ENCODE assay signal across 20 mouse cellular contexts in the genomic region with DNA sequence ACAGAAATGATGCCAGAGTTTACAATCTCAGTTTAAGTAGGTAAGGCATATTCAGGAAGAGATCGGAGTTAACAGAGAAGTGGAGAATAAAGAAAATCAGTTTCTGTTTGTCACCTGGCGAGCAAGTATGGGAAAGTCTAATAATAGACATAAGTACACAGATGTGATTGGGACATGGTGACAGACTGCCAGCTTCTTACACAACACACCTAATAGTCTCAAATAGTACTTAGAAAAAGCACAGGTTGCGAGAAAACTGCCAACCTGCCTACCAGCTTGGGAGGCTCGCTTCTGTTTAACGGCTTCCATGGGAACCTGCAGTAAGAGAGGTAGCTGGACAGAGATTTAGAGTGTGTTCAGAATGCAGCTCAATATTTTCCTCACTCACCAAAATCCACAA.
DNase-seq lines count a peak whose midpoint lies in the region; ATAC-seq and TF ChIP-seq lines count a peak whose summit lies in the region.
"Had no signal": no experiment of that assay in that cellular context is flagged by ENCODE, and none has a peak within 500 bp of the region (broad histone marks: within the 10 kb centered on the region; RNA-seq: fewer than 3 reads in every experiment).

No protein-coding gene starts in this region.

- no peak for TF ChIP-seq CTCF in heart, adult 2 months (IDR thresholded peaks at IDR 0.05)

- intact Hi-C loops in heart, adult 2 months (cut with DNase I) = loop anchor here (5.0 kb wide), 1 partner anchor 87 kb away; no protein-coding TSS in a partner anchor

- no peak for TF ChIP-seq EP300 in heart, adult 2 months (IDR thresholded peaks at IDR 0.05; ENCODE audit: insufficient read depth, low read depth, low read length)

- TF ChIP-seq POLR2A in heart, adult 2 months (IDR thresholded peaks at IDR 0.05; ENCODE audit: insufficient read depth, low read depth, low read length) = no peak

- DNase-seq in heart, adult 2 months = peak in 1 of 2 experiments; percentile 38
- no peak for DNase-seq in liver
- peak; percentile 32 to 39 for DNase-seq in lung, postnatal 4 days
- DNase-seq in adrenal gland, postnatal 36 days = no peak
- DNase-seq: adrenal gland, adult 2 months; cerebellum, adult 18-20 months; cerebellum, postnatal 36 days; heart, adult 11 months; kidney, adult 18-20 months; right cerebral cortex, adult 18-20 months had no signal

- peak overlapping the region; percentile 65 for H3K27ac ChIP-seq in heart, adult 2 months
- no peak overlapping the region for H3K27ac ChIP-seq in heart, embryonic 11.5 days (ENCODE audit: low read depth, low read length)
- no peak overlapping the region for H3K27ac ChIP-seq in liver, embryonic 16.5 days (ENCODE audit: low read length)
- H3K27ac ChIP-seq in lung, embryonic 15.5 days = 0 out of 2 replicates have a peak overlapping the region, but pooled peaks have one; percentile 29
- H3K27ac ChIP-seq: embryonic facial prominence, embryonic 15.5 days; forebrain, embryonic 10.5 days; hindbrain, embryonic 10.5 days; kidney, postnatal 0 days; limb, embryonic 15.5 days; midbrain, embryonic 13.5 days; neural tube, embryonic 13.5 days had no signal

- H3K9me3 ChIP-seq in heart, embryonic 11.5 days (replicated peaks; ENCODE audit: control insufficient read depth, low read length) = no peaks in the 10 kb centered on the region
- no peaks in the 10 kb centered on the region for H3K9me3 ChIP-seq in liver, embryonic 16.5 days (replicated peaks; ENCODE audit: control insufficient read depth, low read length)
- H3K9me3 ChIP-seq in lung, embryonic 15.5 days = no peaks in the 10 kb centered on the region
- H3K9me3 ChIP-seq: embryonic facial prominence, embryonic 15.5 days; forebrain, embryonic 10.5 days; hindbrain, embryonic 10.5 days; limb, embryonic 15.5 days; midbrain, embryonic 13.5 days; neural tube, embryonic 13.5 days had no signal

- H3K27me3 ChIP-seq in heart, adult 2 months (ENCODE audit: control insufficient read depth, insufficient read depth, low read length) = no peaks in the 10 kb centered on the region
- H3K27me3 ChIP-seq in heart, embryonic 11.5 days (ENCODE audit: control insufficient read depth, insufficient read depth, low read length) = no peaks in the 10 kb centered on the region
- H3K27me3 ChIP-seq in liver, embryonic 16.5 days (ENCODE audit: control insufficient read depth, insufficient read depth, low read depth, low read length) = no peaks in the 10 kb centered on the region
- H3K27me3 ChIP-seq in lung, embryonic 15.5 days = no peaks in the 10 kb centered on the region
- H3K27me3 ChIP-seq: embryonic facial prominence, embryonic 15.5 days; limb, embryonic 15.5 days; midbrain, embryonic 13.5 days; neural tube, embryonic 13.5 days had no signal

- no peak overlapping the region for H3K4me2 ChIP-seq in heart, embryonic 11.5 days
- H3K4me2 ChIP-seq in liver, embryonic 16.5 days (ENCODE audit: low read depth, low read length) = no peak overlapping the region
- no peak overlapping the region for H3K4me2 ChIP-seq in lung, embryonic 15.5 days
- H3K4me2 ChIP-seq: embryonic facial prominence, embryonic 15.5 days; limb, embryonic 15.5 days; midbrain, embryonic 13.5 days; neural tube, embryonic 13.5 days had no signal

- H3K79me2 ChIP-seq in heart, adult 2 months (replicated peaks; ENCODE audit: control insufficient read depth, insufficient read depth, low read length) = no peaks in the 10 kb centered on the region

- 67% methylated on average over 5 of the region's 5 CpGs for WGBS in heart, adult 2 months
- WGBS in heart, embryonic 11.5 days (ENCODE audit: insufficient replicate concordance) = 73% methylated on average over 5 of the region's 5 CpGs
- 75% methylated on average over 5 of the region's 5 CpGs for whole genome bisulfite sequencing in liver, embryonic 16.5 days (ENCODE audit: insufficient replicate concordance)
- WGBS in lung, embryonic 15.5 days = 77% methylated on average over 5 of the region's 5 CpGs

- H3K9ac ChIP-seq in heart, adult 2 months (ENCODE audit: low read depth, low read length) = peak overlapping the region; percentile 17; the same call in 1 of the 2 replicates
- no peak overlapping the region for H3K9ac ChIP-seq in heart, embryonic 11.5 days (ENCODE audit: low read depth, low read length)
- H3K9ac ChIP-seq in liver, embryonic 16.5 days (ENCODE audit: low read depth, low read length) = no peak overlapping the region
- no peak overlapping the region for H3K9ac ChIP-seq in lung, embryonic 15.5 days
- H3K9ac ChIP-seq: embryonic facial prominence, embryonic 15.5 days; limb, embryonic 15.5 days; midbrain, embryonic 13.5 days; neural tube, embryonic 13.5 days had no signal

- 0 out of 2 replicates have a peak overlapping the region, but pooled peaks have one; percentile 6 for H3K4me3 ChIP-seq in heart, adult 2 months
- H3K4me3 ChIP-seq in heart, embryonic 11.5 days (ENCODE audit: low read depth, low read length) = no peak overlapping the region
- H3K4me3 ChIP-seq in liver, embryonic 16.5 days (ENCODE audit: low read depth, low read length) = no peak overlapping the region
- H3K4me3 ChIP-seq in lung, embryonic 15.5 days = no peak overlapping the region
- H3K4me3 ChIP-seq: embryonic facial prominence, embryonic 15.5 days; forebrain, embryonic 10.5 days; hindbrain, embryonic 10.5 days; limb, embryonic 15.5 days; midbrain, embryonic 13.5 days; neural tube, embryonic 13.5 days had no signal

- ATAC-seq in heart, embryonic 11.5 days (replicated peaks; ENCODE audit: insufficient number of reproducible peaks, low FRiP score, low TSS enrichment) = no peak
- peak; percentile 65 for ATAC-seq in liver, embryonic 16.5 days (ENCODE audit: low read depth)
- ATAC-seq in lung, embryonic 15.5 days (ENCODE audit: borderline replicate concordance, extremely low read depth, low FRiP score, low TSS enrichment) = no peak
- ATAC-seq: midbrain, embryonic 13.5 days had no signal

- H3K36me3 ChIP-seq in heart, adult 2 months (ENCODE audit: control insufficient read depth, insufficient read depth, low read length) = peaks cover 3% of the 10 kb centered on the region; the same call in 1 of the 2 replicates
- no peaks in the 10 kb centered on the region for H3K36me3 ChIP-seq in heart, embryonic 11.5 days (ENCODE audit: control insufficient read depth, insufficient read depth, low read length)
- H3K36me3 ChIP-seq in liver, embryonic 16.5 days (ENCODE audit: control insufficient read depth, insufficient read depth) = no peaks in the 10 kb centered on the region
- no peaks in the 10 kb centered on the region for H3K36me3 ChIP-seq in lung, embryonic 15.5 days
- H3K36me3 ChIP-seq: embryonic facial prominence, embryonic 15.5 days; forebrain, embryonic 10.5 days; hindbrain, embryonic 10.5 days; limb, embryonic 15.5 days; midbrain, embryonic 13.5 days; neural tube, embryonic 13.5 days had no signal

- H3K4me1 ChIP-seq in heart, adult 2 months (ENCODE audit: control insufficient read depth, insufficient read depth, low read length) = peaks cover 6% of the 10 kb centered on the region; the same call in 1 of the 2 replicates
- H3K4me1 ChIP-seq in heart, embryonic 11.5 days (ENCODE audit: control insufficient read depth, insufficient read depth, low read length) = peaks cover 9% of the 10 kb centered on the region
- H3K4me1 ChIP-seq in liver, embryonic 16.5 days (ENCODE audit: control insufficient read depth, low read depth, low read length) = no peaks in the 10 kb centered on the region
- H3K4me1 ChIP-seq in lung, embryonic 15.5 days = peaks cover 6% of the 10 kb centered on the region; the same call in 1 of the 2 replicates
- H3K4me1 ChIP-seq: embryonic facial prominence, embryonic 15.5 days; forebrain, embryonic 10.5 days; hindbrain, embryonic 10.5 days; limb, embryonic 15.5 days; neural tube, embryonic 13.5 days had no signal

Comparison
In these comparisons a context has a peak if more than half of its experiments do, and no peak if none do; other contexts are left out.
1. H3K27ac ChIP-seq: peak in heart, adult 2 months (single experiment) and lung, embryonic 15.5 days (single experiment); none in heart, embryonic 11.5 days (single experiment) and liver, embryonic 16.5 days (single experiment).
2. DNase-seq: peak in lung, postnatal 4 days (2 of 2); none in liver (single experiment) and adrenal gland, postnatal 36 days (0 of 2).